In the genomic region with DNA sequence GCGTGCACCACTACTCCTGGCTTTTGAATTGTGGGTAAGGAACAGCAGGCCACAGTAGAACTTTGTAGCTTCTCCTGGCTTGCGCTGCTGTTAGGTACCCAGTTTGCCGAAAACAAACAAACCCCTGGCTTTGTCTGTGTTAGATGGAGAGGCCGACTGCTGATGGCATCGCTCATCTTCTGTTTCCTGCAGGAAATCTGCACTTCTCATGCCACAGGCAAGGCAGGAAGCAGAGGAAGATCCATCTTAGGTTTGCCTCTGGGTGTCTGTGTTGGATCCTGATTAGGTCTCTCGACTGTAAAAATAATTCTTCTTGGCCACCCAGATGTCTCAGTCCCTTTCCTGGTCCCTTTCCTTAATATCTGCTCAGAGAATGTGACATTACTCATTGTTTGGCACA, we compare ENCODE assay signal across 11 mouse cellular contexts. TPM values are rescaled to one million over a fixed set of nuclear protein-coding genes. Genes with fewer than 3 reads are reported as not detected.
A peak's percentile ranks its signal among the peaks of the same experiment; 100 is the strongest.
DNase-seq lines count a peak whose midpoint lies in the region; ATAC-seq and TF ChIP-seq lines count a peak whose summit lies in the region.
"Had no signal": no experiment of that assay in that cellular context is flagged by ENCODE, and none has a peak within 500 bp of the region (broad histone marks: within the 10 kb centered on the region; RNA-seq: fewer than 3 reads in every experiment).

No protein-coding gene starts in this region.

- no peak overlapping the region for H3K4me2 ChIP-seq in kidney, embryonic 16.5 days (replicated peaks; ENCODE audit: low read depth, low read length)

- H3K36me3 ChIP-seq in kidney, embryonic 16.5 days (ENCODE audit: insufficient read depth, low read length) = no peaks in the 10 kb centered on the region
- H3K36me3 ChIP-seq: limb, embryonic 10.5 days had no signal

- ATAC-seq in kidney, embryonic 16.5 days (ENCODE audit: low FRiP score, low TSS enrichment) = no peak; the same call in 1 of the 2 replicates

- WGBS in cerebellum, adult 2 months = 86% methylated on average over 6 of the region's 6 CpGs
- 68% methylated on average over 6 of the region's 6 CpGs for WGBS in kidney, embryonic 16.5 days

- H3K9me3 ChIP-seq in kidney, embryonic 16.5 days (ENCODE audit: low read length) = no peaks in the 10 kb centered on the region
- H3K9me3 ChIP-seq: limb, embryonic 10.5 days had no signal

- DNase-seq in cerebellum, adult 2 months = no peak
- no peak for DNase-seq in cerebellum, postnatal 10 days
- peak; percentile 41 for DNase-seq in kidney, adult 18-20 months
- DNase-seq in kidney, adult 8-10 months = peak; percentile 23 to 59
- peak; percentile 27 for DNase-seq in lung, postnatal 14 days
- no peak for DNase-seq in spleen, postnatal 10 days (ENCODE audit: low spot score in 2 of 2)
- no peak for DNase-seq in testis, postnatal 10 days (ENCODE audit: low spot score)
- DNase-seq: cerebellum, adult 8-10 months had no signal

- H3K4me3 ChIP-seq in cerebellum, adult 2 months (replicated peaks; ENCODE audit: insufficient read depth, low read depth, low read length) = no peak overlapping the region
- no peak overlapping the region for H3K4me3 ChIP-seq in kidney, embryonic 16.5 days (ENCODE audit: low read length)
- H3K4me3 ChIP-seq: limb, embryonic 10.5 days had no signal

- H3K27me3 ChIP-seq in cerebellum, adult 2 months (ENCODE audit: control insufficient read depth, insufficient read depth, low read length) = no peaks in the 10 kb centered on the region
- H3K27me3 ChIP-seq in kidney, embryonic 16.5 days (ENCODE audit: insufficient read depth, low read length) = no peaks in the 10 kb centered on the region; the same call in 1 of the 2 replicates

- no peak for TF ChIP-seq POLR2A in cerebellum, adult 2 months (IDR thresholded peaks at IDR 0.05; ENCODE audit: borderline replicate concordance, insufficient read depth, low read length)

- H3K9ac ChIP-seq in kidney, embryonic 16.5 days (replicated peaks; ENCODE audit: low read length) = no peak overlapping the region
- H3K9ac ChIP-seq: liver, embryonic 14.5 days had no signal

- TF ChIP-seq CTCF in cerebellum, adult 2 months (IDR thresholded peaks at IDR 0.05; ENCODE audit: borderline replicate concordance, insufficient read depth, low read depth, low read length) = no peak

- H3K27ac ChIP-seq in cerebellum, adult 2 months (ENCODE audit: insufficient read depth, low read length) = 0 out of 2 replicates have a peak overlapping the region, but pooled peaks have one; percentile 5
- H3K27ac ChIP-seq in kidney, embryonic 16.5 days (ENCODE audit: low read length) = no peak overlapping the region
- H3K27ac ChIP-seq: limb, embryonic 10.5 days; liver, embryonic 14.5 days had no signal

- peaks cover 3% of the 10 kb centered on the region for H3K4me1 ChIP-seq in cerebellum, adult 2 months (ENCODE audit: control insufficient read depth, insufficient read depth, low read length)
- peaks cover 32% of the 10 kb centered on the region for H3K4me1 ChIP-seq in kidney, embryonic 16.5 days (ENCODE audit: insufficient read depth, low read length)

RNA-seq across cellular contexts. Expression of gene Limch1, which starts 51.7 kb away (rescaled TPM):
- polyA plus RNA-seq in cerebellum, adult 2 months (2012; rRNA removed) = 66.2 and 68.1 TPM in 2 replicates
- polyA plus RNA-seq in kidney, embryonic 16.5 days (2015; fragmentation: Nextera tagmentation; extraction: Ambion mirVana) = 36.3 and 37.5 TPM in 2 replicates

Comparison
In these comparisons a context has a peak if more than half of its experiments do, and no peak if none do; other contexts are left out.
1. DNase-seq: peak in kidney, adult 18-20 months (single experiment), kidney, adult 8-10 months (2 of 2) and lung, postnatal 14 days (single experiment); none in cerebellum, adult 2 months (0 of 2), cerebellum, postnatal 10 days (0 of 2), spleen, postnatal 10 days (0 of 2) and testis, postnatal 10 days (single experiment).